Mouse (Mus musculus) stomach, embryonic 16.5 days (tissue): ENCODE results near the gene Slc22a16. TPM values are rescaled to one million over a fixed set of nuclear protein-coding genes. Genes with fewer than 3 reads are reported as not detected.
"Not testable (repeated sequence)": the region's sequence is repeated elsewhere in the genome, so short reads cannot be mapped to it uniquely, and the experiment has no call there.

Experiments used
- ATAC-seq: fragments of 200-750 bp; cut with Nextera tagmentation; 2 replicates; pipeline ENCODE4 v1.8.0; 2017; ENCODE audit warnings: moderate number of reproducible peaks, moderate TSS enrichment; ENCODE audit not compliant: insufficient read depth, low FRiP score
- H3K27ac ChIP-seq: fragments of 300-500 bp; sonication (generic); 2 replicates; pipeline ENCODE4 v1.5.1; 2014; ENCODE audit warnings: low read length
- H3K27me3 ChIP-seq: fragments of 300-500 bp; sonication (generic); 2 replicates; pipeline ENCODE4 v1.6.1; 2014; ENCODE audit warnings: low read length, control low read depth, mixed read lengths; ENCODE audit not compliant: control insufficient read depth, insufficient read depth
- H3K36me3 ChIP-seq: fragments of 300-500 bp; sonication (generic); 2 replicates; pipeline ENCODE4 v1.6.1; 2014; ENCODE audit warnings: low read length; ENCODE audit not compliant: control insufficient read depth, insufficient read depth
- H3K4me1 ChIP-seq: fragments of 300-500 bp; sonication (generic); 2 replicates; pipeline ENCODE4 v1.6.1; 2014; ENCODE audit warnings: low read length, control low read depth, mixed read lengths; ENCODE audit not compliant: control insufficient read depth, insufficient read depth
- H3K4me2 ChIP-seq: fragments of 300-500 bp; sonication (generic); 2 replicates; pipeline ENCODE4 v1.6.1; 2014; ENCODE audit warnings: low read depth, low read length, mixed read lengths
- H3K4me3 ChIP-seq: fragments of 300-500 bp; sonication (generic); replicated peaks from 2 replicates; pipeline ENCODE4 v1.5.1; 2014; ENCODE audit warnings: mild to moderate bottlenecking, low read length
- H3K9ac ChIP-seq: fragments of 300-500 bp; sonication (generic); 2 replicates; pipeline ENCODE4 v1.6.1; 2014; ENCODE audit warnings: low read length
- H3K9me3 ChIP-seq: fragments of 300-500 bp; sonication (generic); replicated peaks from 2 replicates; pipeline ENCODE4 v1.6.1; 2016; ENCODE audit warnings: low read length, control low read depth; ENCODE audit not compliant: control insufficient read depth
- WGBS: fragments of 180-500 bp; shearing (Covaris S2); extraction: QIAGEN DNeasy Blood & Tissue Kit; methylation state at CpG from one replicate; pipeline ENCODE4 v1.1.7; 2014; 5-methylcytosine and 5-hydroxymethylcytosine counted together
- polyA plus RNA-seq: library from polyadenylated mRNA; unstranded; fragments of >200 nt; fragmentation: Nextera tagmentation; extraction: Ambion mirVana; gene quantifications from 2 replicates; pipeline ENCODE4 v1.2.1, GENCODE M21; 2015

The Slc22a16 gene
- polyA plus RNA-seq, 1 experiment from 2014 or later: not detected

GRCm38 (mm10) chr10:40528668-40529067 is 41.5 kb upstream of the Slc22a16 start:
- Histone ChIP-seq H3K4me3 (no peak overlapping the region), H3K36me3 (no peaks in the 10 kb centered on the region), H3K4me2 (no peak overlapping the region), H3K9me3 (no peaks in the 10 kb centered on the region), H3K27ac (no peak overlapping the region), H3K27me3 (no peaks in the 10 kb centered on the region), H3K4me1 (0 out of 2 replicates have a peak, but pooled peaks cover 3% of the 10 kb centered on the region), H3K9ac (no peak overlapping the region)
- 72% methylated on average over 8 of the region's 10 CpGs for WGBS
- no peak for ATAC-seq

- Histone ChIP-seq H3K4me1 (no peaks in the 10 kb centered on the region), H3K4me3 (no peak overlapping the region), H3K4me2 (no peak overlapping the region), H3K27me3 (no peaks in the 10 kb centered on the region), H3K36me3 (no peaks in the 10 kb centered on the region), H3K9ac (no peak overlapping the region), H3K9me3 (no peaks in the 10 kb centered on the region), H3K27ac (no peak overlapping the region)
- WGBS: 60% methylated on average over 6 of the region's 6 CpGs
- no peak for ATAC-seq
These were observed 40.5 kb upstream of the Slc22a16 start for GRCm38 (mm10) chr10:40529617-40530016.

GRCm38 (mm10) chr10:40530661-40531060 is 39.5 kb upstream of the Slc22a16 start:
- H3K36me3 ChIP-seq: no peaks in the 10 kb centered on the region
- H3K27me3 ChIP-seq: no peaks in the 10 kb centered on the region
- H3K4me3 ChIP-seq: no peak overlapping the region
- ATAC-seq: no peak
- no peaks in the 10 kb centered on the region for H3K9me3 ChIP-seq
- no peak overlapping the region for H3K4me2 ChIP-seq
- no peak overlapping the region for H3K27ac ChIP-seq
- H3K4me1 ChIP-seq: no peaks in the 10 kb centered on the region
- no peak overlapping the region for H3K9ac ChIP-seq
- WGBS: 65% methylated on average over 3 of the region's 3 CpGs

- H3K36me3 ChIP-seq, H3K27me3 ChIP-seq, H3K4me1 ChIP-seq, H3K4me2 ChIP-seq, H3K4me3 ChIP-seq, H3K27ac ChIP-seq, ATAC-seq, H3K9me3 ChIP-seq, H3K9ac ChIP-seq: not testable (repeated sequence)
- WGBS: 91% methylated on average over 4 of the region's 4 CpGs
These were observed 37.5 kb upstream of the Slc22a16 start for GRCm38 (mm10) chr10:40532586-40532985.

GRCm38 (mm10) chr10:40541351-40541750 is 28.8 kb upstream of the Slc22a16 start:
- Histone ChIP-seq H3K27ac (no peak overlapping the region), H3K36me3 (no peaks in the 10 kb centered on the region)
- 64% methylated on average over 6 of the region's 6 CpGs for WGBS

GRCm38 (mm10) chr10:40549317-40549716 is 20.8 kb upstream of the Slc22a16 start:
- Histone ChIP-seq H3K4me1 (peaks cover 10% of the 10 kb centered on the region), H3K4me2 (no peak overlapping the region), H3K4me3 (no peak overlapping the region), H3K27me3 (no peaks in the 10 kb centered on the region), H3K27ac (no peak overlapping the region), H3K36me3 (no peaks in the 10 kb centered on the region), H3K9ac (no peak overlapping the region), H3K9me3 (no peaks in the 10 kb centered on the region)
- no peak for ATAC-seq
- 77% methylated on average over 2 of the region's 2 CpGs for WGBS

More at GRCm38 (mm10) chr10:40541351-40541750, 28.8 kb upstream of the Slc22a16 start:
- no peak for ATAC-seq
- H3K9me3 ChIP-seq: no peaks in the 10 kb centered on the region
- no peak overlapping the region for H3K4me2 ChIP-seq
- no peak overlapping the region for H3K9ac ChIP-seq
- H3K4me3 ChIP-seq: no peak overlapping the region
- H3K4me1 ChIP-seq: no peaks in the 10 kb centered on the region
- no peaks in the 10 kb centered on the region for H3K27me3 ChIP-seq

GRCm38 (mm10) chr10:40551801-40552200 is 18.3 kb upstream of the Slc22a16 start:
- peak; percentile 83; the same call in 1 of the 2 replicates for ATAC-seq
- H3K27me3 ChIP-seq: no peaks in the 10 kb centered on the region
- H3K4me3 ChIP-seq: no peak overlapping the region
- H3K4me1 ChIP-seq: peaks cover 10% of the 10 kb centered on the region
- no peak overlapping the region for H3K4me2 ChIP-seq
- WGBS: 22% methylated on average over 2 of the region's 2 CpGs
- H3K36me3 ChIP-seq: no peaks in the 10 kb centered on the region
- no peak overlapping the region for H3K9ac ChIP-seq
- no peaks in the 10 kb centered on the region for H3K9me3 ChIP-seq
- peak overlapping the region; percentile 33; the same call in 1 of the 2 replicates for H3K27ac ChIP-seq

GRCm38 (mm10) chr10:40565695-40566094 is 4.4 kb upstream of the Slc22a16 start:
- not testable (repeated sequence) for H3K9me3 ChIP-seq, H3K27me3 ChIP-seq, H3K36me3 ChIP-seq, H3K27ac ChIP-seq, H3K4me3 ChIP-seq, ATAC-seq, H3K4me2 ChIP-seq, H3K9ac ChIP-seq, H3K4me1 ChIP-seq
- WGBS: 97% methylated on average over 6 of the region's 6 CpGs

GRCm38 (mm10) chr10:40575912-40576634 is 5.9 kb downstream of the Slc22a16 start:
- 79% methylated on average over 7 of the region's 7 CpGs for WGBS
- no peaks in the 10 kb centered on the region for H3K36me3 ChIP-seq
- H3K4me1 ChIP-seq: no peaks in the 10 kb centered on the region
- no peaks in the 10 kb centered on the region for H3K27me3 ChIP-seq
- H3K9me3 ChIP-seq: no peaks in the 10 kb centered on the region
- no peak for ATAC-seq
- no peak overlapping the region for H3K9ac ChIP-seq
- H3K4me2 ChIP-seq: no peak overlapping the region
- no peak overlapping the region for H3K4me3 ChIP-seq
- no peak overlapping the region for H3K27ac ChIP-seq
